Mouse (Mus musculus) liver, embryonic 14.5 days (tissue): ENCODE data around the gene Gm10318. TPM values are rescaled to one million over a fixed set of nuclear protein-coding genes. Genes with fewer than 3 reads are reported as not detected.

Source experiments
- ATAC-seq: fragments of 200-750 bp; cut with Nextera tagmentation; 2 replicates; pipeline ENCODE4 v1.8.0; 2017; ENCODE audit warnings: moderate number of reproducible peaks, mild to moderate bottlenecking, moderate library complexity; ENCODE audit not compliant: insufficient read depth
- DNase-seq, 3 experiments: peaks; one replicate each; pipeline ENCODE4 v3.0.0-alpha.2; 2012 to 2013; ENCODE audit warnings: low read depth in 3 of 3, low spot score in 3 of 3
- H3K27ac ChIP-seq: fragments of 300-500 bp; sonication (generic); 2 replicates; pipeline ENCODE4 v1.5.1; 2014; ENCODE audit warnings: moderate library complexity, mild to moderate bottlenecking, control low read depth, inconsistent platforms
- H3K27me3 ChIP-seq: fragments of 300-500 bp; sonication (generic); 2 replicates; pipeline ENCODE4 v1.6.1; 2014; ENCODE audit warnings: mild to moderate bottlenecking, low read length, moderate library complexity; ENCODE audit not compliant: control insufficient read depth, insufficient read depth
- H3K36me3 ChIP-seq: fragments of 300-500 bp; sonication (generic); replicated peaks from 2 replicates; pipeline ENCODE4 v1.6.1; 2014; ENCODE audit warnings: low read depth; ENCODE audit not compliant: control insufficient read depth, insufficient read depth
- H3K4me1 ChIP-seq, 2 experiments: fragments of 200-500 bp in 1 of 2; fragments of 300-500 bp in 1 of 2; sonication (generic) in 1 of 2; replicated peaks; 2 replicates each; pipeline ENCODE4 v1.6.1; 2012 to 2014; ENCODE audit warnings: antibody characterized with exemption in 1 of 2, inconsistent platforms in 1 of 2, low read length in 1 of 2; ENCODE audit not compliant: control insufficient read depth in 2 of 2, insufficient read depth in 2 of 2
- H3K4me2 ChIP-seq: fragments of 300-500 bp; sonication (generic); 2 replicates; pipeline ENCODE4 v1.6.1; 2014; ENCODE audit warnings: low read depth, mild to moderate bottlenecking, control low read depth, moderate library complexity
- H3K4me3 ChIP-seq, 2 experiments: fragments of 200-500 bp in 1 of 2; fragments of 300-500 bp in 1 of 2; sonication (generic) in 1 of 2; 2 replicates each; pipeline ENCODE4 v1.5.1; 2012 to 2014; ENCODE audit warnings: low read depth in 2 of 2, low read length in 2 of 2, mild to moderate bottlenecking in 2 of 2, control low read depth in 1 of 2, inconsistent platforms in 1 of 2, moderate library complexity in 1 of 2; ENCODE audit not compliant: insufficient read depth in 1 of 2
- H3K9ac ChIP-seq: fragments of 300-500 bp; sonication (generic); replicated peaks from 2 replicates; pipeline ENCODE4 v1.6.1; 2014; ENCODE audit warnings: mild to moderate bottlenecking, control low read depth, moderate library complexity
- H3K9me3 ChIP-seq: fragments of 300-500 bp; sonication (generic); 2 replicates; pipeline ENCODE4 v1.6.1; 2016; ENCODE audit warnings: low read length, mixed read lengths; ENCODE audit not compliant: control insufficient read depth
- CTCF ChIP-seq: IDR thresholded peaks from 2 replicates; pipeline ENCODE4 v1.5.1; 2016; ENCODE audit warnings: antibody characterized with exemption, low read depth, control low read depth
- EP300 ChIP-seq: IDR thresholded peaks from 2 replicates; pipeline ENCODE4 v1.6.1; 2016; ENCODE audit warnings: antibody characterized with exemption, low read depth
- WGBS: fragments of 180-500 bp; shearing (Covaris S2); extraction: QIAGEN DNeasy Blood & Tissue Kit; methylation state at CpG from one replicate; pipeline ENCODE4 v1.1.7; 2014; ENCODE audit not compliant: insufficient replicate concordance; 5-methylcytosine and 5-hydroxymethylcytosine counted together
- polyA plus RNA-seq, 2 experiments: library from polyadenylated mRNA; depleted of rRNA in 1 of 2; stranded (reverse) in 1 of 2; unstranded in 1 of 2; fragments of >200 nt; fragmentation: Nextera tagmentation in 1 of 2; extraction: Ambion mirVana in 1 of 2; gene quantifications; 2 replicates each; pipeline versions ENCODE4 v1.2.1 to v1.2.3; 2012 to 2014

Gene Gm10318
- polyA plus RNA-seq, 2 experiments: not detected

GRCm38 (mm10) chr10:77818523-77818922 is 34.1 kb upstream of the Gm10318 start:
- ATAC-seq (no peak), DNase-seq (no peak)
- Histone ChIP-seq H3K36me3 (no peaks in the 10 kb centered on the region), H3K27me3 (no peaks in the 10 kb centered on the region), H3K4me1 (no peaks in the 10 kb centered on the region), H3K9ac (no peak overlapping the region), H3K27ac (no peak overlapping the region), H3K4me3 (no peak overlapping the region), H3K9me3 (no peaks in the 10 kb centered on the region), H3K4me2 (no peak overlapping the region)
- TF ChIP-seq CTCF (no peak), EP300 (no peak)
- WGBS: 82% methylated on average over 4 of the region's 4 CpGs

GRCm38 (mm10) chr10:77819203-77819602 is 33.5 kb upstream of the Gm10318 start:
- Histone ChIP-seq H3K4me3 (no peak overlapping the region), H3K9me3 (no peaks in the 10 kb centered on the region), H3K27me3 (no peaks in the 10 kb centered on the region), H3K36me3 (no peaks in the 10 kb centered on the region), H3K27ac (no peak overlapping the region), H3K4me1 (no peaks in the 10 kb centered on the region), H3K9ac (no peak overlapping the region), H3K4me2 (no peak overlapping the region)
- no peak for TF ChIP-seq CTCF
- TF ChIP-seq EP300: no peak
- DNase-seq: no peak
- no peak for ATAC-seq
- 40% methylated on average over 4 of the region's 4 CpGs for WGBS

- H3K27ac ChIP-seq: no peak within 1 kb of the TSS
- no peaks in the 10 kb centered on the region for H3K4me1 ChIP-seq
- no peak within 1 kb of the TSS for H3K9ac ChIP-seq
- DNase-seq: no peak
- H3K4me3 ChIP-seq: no peak within 1 kb of the TSS
- no peaks in the 10 kb centered on the region for H3K36me3 ChIP-seq
- 49% methylated on average over 6 of the region's 6 CpGs for WGBS
- H3K4me2 ChIP-seq: no peak within 1 kb of the TSS
- H3K27me3 ChIP-seq: no peaks in the 10 kb centered on the region
- no peak for TF ChIP-seq EP300
- no peak for TF ChIP-seq CTCF
- no peak for ATAC-seq
- H3K9me3 ChIP-seq: no peaks in the 10 kb centered on the region
These were observed 25.7 kb upstream of the Gm10318 start, which contains the start of gene Krtap10-4 for GRCm38 (mm10) chr10:77826951-77827350. Gene Krtap10-4 (minus strand): TSS chr10:77827095.

- TF ChIP-seq EP300 (no peak), CTCF (no peak)
- Histone ChIP-seq H3K4me3 (no peak within 1 kb of the TSS), H3K4me1 (no peaks in the 10 kb centered on the region), H3K36me3 (no peaks in the 10 kb centered on the region), H3K9ac (no peak within 1 kb of the TSS), H3K4me2 (no peak within 1 kb of the TSS), H3K27me3 (no peaks in the 10 kb centered on the region), H3K27ac (no peak within 1 kb of the TSS), H3K9me3 (no peaks in the 10 kb centered on the region)
- ATAC-seq (no peak), DNase-seq (no peak)
- 38% methylated on average over 9 of the region's 9 CpGs for WGBS
These were observed 17.0 kb upstream of the Gm10318 start, which contains the start of gene Krtap10-10 for GRCm38 (mm10) chr10:77835647-77836046. Gene Krtap10-10 (plus strand): TSS chr10:77835947.

GRCm38 (mm10) chr10:77839006-77839405 is 13.7 kb upstream of the Gm10318 start:
- no peak for ATAC-seq
- H3K4me3 ChIP-seq: no peak overlapping the region
- H3K27me3 ChIP-seq: no peaks in the 10 kb centered on the region
- no peak overlapping the region for H3K4me2 ChIP-seq
- 52% methylated on average over 6 of the region's 6 CpGs for WGBS
- H3K9ac ChIP-seq: no peak overlapping the region
- H3K9me3 ChIP-seq: no peaks in the 10 kb centered on the region; the same call in 1 of the 2 replicates
- no peak for DNase-seq
- no peak overlapping the region for H3K27ac ChIP-seq
- no peaks in the 10 kb centered on the region for H3K4me1 ChIP-seq
- TF ChIP-seq CTCF (no peak), EP300 (no peak)
- H3K36me3 ChIP-seq: no peaks in the 10 kb centered on the region
